24 mouse cellular contexts compared by ENCODE assay signal in the genomic region with DNA sequence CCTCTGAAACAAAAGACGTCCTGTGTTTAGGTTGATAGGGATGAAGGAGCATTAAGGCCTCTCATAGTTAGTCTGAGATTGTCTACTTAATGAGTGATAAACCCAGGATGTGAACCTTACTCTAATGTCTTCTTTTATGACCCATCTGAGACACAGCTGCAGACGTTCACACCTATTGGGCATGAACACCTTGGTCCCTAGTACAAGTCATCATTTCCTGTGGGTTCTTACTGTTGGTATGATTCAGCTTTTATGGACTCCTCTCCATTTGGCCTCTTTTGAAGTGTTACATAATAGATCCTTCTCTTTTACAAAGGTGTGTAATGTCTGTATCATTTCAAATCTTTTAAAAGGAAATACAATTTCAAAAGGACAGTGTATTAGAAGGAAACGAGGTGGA. TPM values are rescaled to one million over a fixed set of nuclear protein-coding genes. Genes with fewer than 3 reads are reported as not detected.
A peak's percentile ranks its signal among the peaks of the same experiment; 100 is the strongest.
DNase-seq lines count a peak whose midpoint lies in the region; ATAC-seq lines count a peak whose summit lies in the region.
"Had no signal": no experiment of that assay in that cellular context is flagged by ENCODE, and none has a peak within 500 bp of the region (broad histone marks: within the 10 kb centered on the region; RNA-seq: fewer than 3 reads in every experiment).

No protein-coding gene starts in this region.

- no peak overlapping the region for H3K27ac ChIP-seq in hindbrain, embryonic 14.5 days
- H3K27ac ChIP-seq in hindbrain, embryonic 10.5 days, result no peak overlapping the region
- H3K27ac ChIP-seq: embryonic facial prominence, embryonic 12.5 days; embryonic facial prominence, embryonic 15.5 days; gastrocnemius, adult 2 months; hindbrain, embryonic 13.5 days; hindbrain, postnatal 0 days had no signal

- no peak overlapping the region for H3K9ac ChIP-seq in hindbrain, embryonic 14.5 days
- H3K9ac ChIP-seq: embryonic facial prominence, embryonic 12.5 days; embryonic facial prominence, embryonic 15.5 days; forebrain, postnatal 0 days; hindbrain, embryonic 13.5 days had no signal

- H3K4me1 ChIP-seq in hindbrain, embryonic 14.5 days (replicated peaks; ENCODE audit: control insufficient read depth, insufficient read depth, low read length), result no peaks in the 10 kb centered on the region
- no peaks in the 10 kb centered on the region for H3K4me1 ChIP-seq in hindbrain, embryonic 10.5 days (replicated peaks)
- H3K4me1 ChIP-seq: embryonic facial prominence, embryonic 12.5 days; embryonic facial prominence, embryonic 15.5 days; hindbrain, embryonic 13.5 days had no signal

- H3K4me2 ChIP-seq in hindbrain, embryonic 14.5 days (replicated peaks), result no peak overlapping the region
- H3K4me2 ChIP-seq: embryonic facial prominence, embryonic 12.5 days; embryonic facial prominence, embryonic 15.5 days; heart, embryonic 11.5 days; hindbrain, embryonic 13.5 days had no signal

- ATAC-seq in megakaryocyte, adult 5-6 weeks (ENCODE audit: poor library complexity, severe bottlenecking), result peak; percentile 94
- ATAC-seq in hindbrain, embryonic 14.5 days (ENCODE audit: low FRiP score), result no peak
- ATAC-seq: activated CD4-positive, CD25-positive, alpha-beta regulatory T cell, adult 4 months; CD4-positive, CD25-positive, alpha-beta regulatory T cell, adult 4 months; forebrain, embryonic 14.5 days; forebrain, postnatal 0 days; hindbrain, postnatal 0 days had no signal

- 81% methylated on average over 3 of the region's 3 CpGs for WGBS in hindbrain, embryonic 14.5 days
- 81% methylated on average over 3 of the region's 3 CpGs for WGBS in hindbrain, embryonic 10.5 days

- peak; percentile 16 for DNase-seq in 416B (ENCODE audit: low read depth)
- peak; percentile 20 for DNase-seq in induced T-regulatory cell, adult 2 months (ENCODE audit: low read depth)
- no peak for DNase-seq in hindbrain, embryonic 14.5 days (ENCODE audit: low spot score)
- no peak for DNase-seq in embryo, embryonic 9.5 days (ENCODE audit: extremely low spot score)
- DNase-seq in hindbrain, embryonic 10.5 days (ENCODE audit: low spot score), result no peak
- DNase-seq: adrenal gland, adult 8-10 months; adrenal gland, postnatal 25 days; cerebellum, adult 11-12 months; cerebellum, adult 8-10 months; cerebellum, postnatal 10 days; forebrain, postnatal 0 days; gastrocnemius, adult 2 months; gastrocnemius, postnatal 14 days; heart, adult 11 months; kidney, adult 11 months had no signal

- no peaks in the 10 kb centered on the region for H3K36me3 ChIP-seq in hindbrain, embryonic 14.5 days (replicated peaks; ENCODE audit: control insufficient read depth, insufficient read depth)
- no peaks in the 10 kb centered on the region for H3K36me3 ChIP-seq in hindbrain, embryonic 10.5 days
- H3K36me3 ChIP-seq: embryonic facial prominence, embryonic 12.5 days; embryonic facial prominence, embryonic 15.5 days; hindbrain, embryonic 13.5 days had no signal

- H3K27me3 ChIP-seq in hindbrain, embryonic 14.5 days (ENCODE audit: control insufficient read depth, insufficient read depth, low read length), result no peaks in the 10 kb centered on the region
- H3K27me3 ChIP-seq in hindbrain, embryonic 10.5 days (ENCODE audit: insufficient read depth, poor library complexity, severe bottlenecking), result no peaks in the 10 kb centered on the region
- H3K27me3 ChIP-seq: embryonic facial prominence, embryonic 12.5 days; embryonic facial prominence, embryonic 15.5 days; hindbrain, embryonic 13.5 days had no signal

- H3K4me3 ChIP-seq in hindbrain, embryonic 14.5 days (replicated peaks; ENCODE audit: low read length), result no peak overlapping the region
- no peak overlapping the region for H3K4me3 ChIP-seq in hindbrain, embryonic 10.5 days
- H3K4me3 ChIP-seq: embryonic facial prominence, embryonic 12.5 days; embryonic facial prominence, embryonic 15.5 days; gastrocnemius, adult 2 months; hindbrain, embryonic 13.5 days had no signal

- no peaks in the 10 kb centered on the region for H3K9me3 ChIP-seq in hindbrain, embryonic 14.5 days (ENCODE audit: control insufficient read depth, low read length)
- no peaks in the 10 kb centered on the region for H3K9me3 ChIP-seq in hindbrain, embryonic 10.5 days
- H3K9me3 ChIP-seq: embryonic facial prominence, embryonic 12.5 days; embryonic facial prominence, embryonic 15.5 days; hindbrain, embryonic 13.5 days had no signal

RNA-seq across cellular contexts. Expression of a gene that starts 51.9 kb away (rescaled TPM):
- total RNA-seq in megakaryocyte, adult 5-6 weeks (2015), result 160 and 180 TPM in 2 replicates
- 192 and 198 TPM in 2 replicates for total RNA-seq in megakaryocyte, adult 5-6 weeks (2017)
- 77.8 and 86.1 TPM in 2 replicates for polyA plus RNA-seq in hindbrain, embryonic 14.5 days (2014; fragmentation: Nextera tagmentation; extraction: Ambion mirVana)
- polyA plus RNA-seq in hindbrain, embryonic 10.5 days (2016; fragmentation: Nextera tagmentation; extraction: Ambion mirVana), result 58.2 and 59.0 TPM in 2 replicates

Comparison
In these comparisons a context has a peak if more than half of its experiments do, and no peak if none do; other contexts are left out.
1. DNase-seq: peak in 416B (single experiment) and induced T-regulatory cell, adult 2 months (single experiment); none in hindbrain, embryonic 14.5 days (single experiment), embryo, embryonic 9.5 days (single experiment) and hindbrain, embryonic 10.5 days (single experiment).